Mouse (Mus musculus): Measurements from ENCODE around the gene Rln3. TPM values are rescaled to one million over a fixed set of nuclear protein-coding genes. Genes with fewer than 3 reads are reported as not detected.

Rln3 gene
- polyA plus RNA-seq, 1 experiment from 2014 or later: 0.22 TPM

GRCm38 (mm10) chr8:84032777-84033176 lies 12.0 kb downstream of the Rln3 start:
- 72% methylated on average over 4 of the region's 4 CpGs for WGBS
- H3K4me2 ChIP-seq (ENCODE audit: low read depth, low read length): no peak overlapping the region
- no peak for ATAC-seq (ENCODE audit: insufficient read depth, low FRiP score)
- H3K4me3 ChIP-seq (replicated peaks; ENCODE audit: low read length): no peak overlapping the region
- H3K9ac ChIP-seq (ENCODE audit: low read length): no peak overlapping the region
- no peak overlapping the region for H3K27ac ChIP-seq (ENCODE audit: low read length)
- H3K4me1 ChIP-seq (ENCODE audit: control insufficient read depth, insufficient read depth, low read length): no peaks in the 10 kb centered on the region
- no peaks in the 10 kb centered on the region for H3K36me3 ChIP-seq (ENCODE audit: control insufficient read depth, insufficient read depth, low read length)
- H3K9me3 ChIP-seq (replicated peaks; ENCODE audit: control insufficient read depth, low read length): no peaks in the 10 kb centered on the region
- H3K27me3 ChIP-seq (ENCODE audit: control insufficient read depth, insufficient read depth, low read length): no peaks in the 10 kb centered on the region

GRCm38 (mm10) chr8:84029272-84029671 lies 15.5 kb downstream of the Rln3 start:
- Histone ChIP-seq H3K9ac (ENCODE audit: low read length) (no peak overlapping the region), H3K4me2 (ENCODE audit: low read depth, low read length) (no peak overlapping the region), H3K9me3 (replicated peaks; ENCODE audit: control insufficient read depth, low read length) (no peaks in the 10 kb centered on the region), H3K4me3 (replicated peaks; ENCODE audit: low read length) (no peak overlapping the region), H3K4me1 (ENCODE audit: control insufficient read depth, insufficient read depth, low read length) (peaks cover 10% of the 10 kb centered on the region; the same call in 1 of the 2 replicates), H3K36me3 (ENCODE audit: control insufficient read depth, insufficient read depth, low read length) (no peaks in the 10 kb centered on the region), H3K27ac (ENCODE audit: low read length) (no peak overlapping the region), H3K27me3 (ENCODE audit: control insufficient read depth, insufficient read depth, low read length) (0 out of 2 replicates have a peak, but pooled peaks cover 5% of the 10 kb centered on the region)
- no peak for ATAC-seq (ENCODE audit: insufficient read depth, low FRiP score)
- 90% methylated on average over 5 of the region's 5 CpGs for WGBS

DNA sequence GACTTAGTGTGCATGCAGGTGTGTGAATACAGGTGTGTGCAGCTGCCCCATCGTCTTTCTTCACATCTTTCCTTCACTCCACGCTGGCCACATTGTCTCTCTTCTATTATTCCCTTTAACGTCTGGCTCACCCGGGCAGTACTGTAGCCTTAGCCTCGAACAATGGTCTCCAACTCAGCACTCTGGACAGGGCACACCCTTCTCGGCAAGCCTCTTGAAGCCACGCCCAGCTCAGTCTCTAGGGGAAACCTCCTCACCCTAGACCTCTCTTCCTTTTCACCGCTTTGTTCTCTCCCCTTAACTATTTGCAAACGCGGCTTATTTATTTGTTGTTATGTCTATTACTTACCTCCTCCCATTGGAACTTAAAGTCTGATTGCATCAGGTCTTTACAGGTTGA lies 17.4 kb downstream of the Rln3 start:
- ATAC-seq (ENCODE audit: insufficient read depth, low FRiP score): no peak
- H3K36me3 ChIP-seq (ENCODE audit: control insufficient read depth, insufficient read depth, low read length): no peaks in the 10 kb centered on the region
- no peak overlapping the region for H3K27ac ChIP-seq (ENCODE audit: low read length)
- H3K27me3 ChIP-seq (ENCODE audit: control insufficient read depth, insufficient read depth, low read length): 0 out of 2 replicates have a peak, but pooled peaks cover 5% of the 10 kb centered on the region
- no peak overlapping the region for H3K4me2 ChIP-seq (ENCODE audit: low read depth, low read length)
- WGBS: 16% methylated on average over 10 of the region's 10 CpGs
- H3K4me3 ChIP-seq (replicated peaks; ENCODE audit: low read length): no peak overlapping the region
- no peaks in the 10 kb centered on the region for H3K9me3 ChIP-seq (replicated peaks; ENCODE audit: control insufficient read depth, low read length)
- peaks cover 23% of the 10 kb centered on the region for H3K4me1 ChIP-seq (ENCODE audit: control insufficient read depth, insufficient read depth, low read length)
- no peak overlapping the region for H3K9ac ChIP-seq (ENCODE audit: low read length)

GRCm38 (mm10) chr8:84025863-84026262 lies 18.9 kb downstream of the Rln3 start:
- peak overlapping the region; percentile 65 for H3K9ac ChIP-seq (ENCODE audit: low read length)
- WGBS: 2% methylated on average over 41 of the region's 41 CpGs
- peak; percentile 59 for ATAC-seq (ENCODE audit: insufficient read depth, low FRiP score)

GRCm38 (mm10) chr8:84024171-84024570 lies 20.6 kb downstream of the Rln3 start:
- H3K27me3 ChIP-seq (ENCODE audit: control insufficient read depth, insufficient read depth, low read length): 0 out of 2 replicates have a peak, but pooled peaks cover 5% of the 10 kb centered on the region
- H3K4me2 ChIP-seq (ENCODE audit: low read depth, low read length): no peak overlapping the region
- no peaks in the 10 kb centered on the region for H3K36me3 ChIP-seq (ENCODE audit: control insufficient read depth, insufficient read depth, low read length)
- H3K4me3 ChIP-seq (replicated peaks; ENCODE audit: low read length): no peak overlapping the region
- H3K4me1 ChIP-seq (ENCODE audit: control insufficient read depth, insufficient read depth, low read length): peaks cover 35% of the 10 kb centered on the region
- no peak overlapping the region for H3K27ac ChIP-seq (ENCODE audit: low read length)
- no peak for ATAC-seq (ENCODE audit: insufficient read depth, low FRiP score)
- no peaks in the 10 kb centered on the region for H3K9me3 ChIP-seq (replicated peaks; ENCODE audit: control insufficient read depth, low read length)
- WGBS: 20% methylated on average over 10 of the region's 10 CpGs
- H3K9ac ChIP-seq (ENCODE audit: low read length): no peak overlapping the region

More at GRCm38 (mm10) chr8:84025863-84026262, 18.9 kb downstream of the Rln3 start:
- Histone ChIP-seq H3K27ac (ENCODE audit: low read length) (no peak overlapping the region), H3K4me1 (ENCODE audit: control insufficient read depth, insufficient read depth, low read length) (peaks cover 31% of the 10 kb centered on the region), H3K4me2 (ENCODE audit: low read depth, low read length) (peak overlapping the region; percentile 68), H3K9me3 (replicated peaks; ENCODE audit: control insufficient read depth, low read length) (no peaks in the 10 kb centered on the region), H3K27me3 (ENCODE audit: control insufficient read depth, insufficient read depth, low read length) (0 out of 2 replicates have a peak, but pooled peaks cover 5% of the 10 kb centered on the region), H3K4me3 (replicated peaks; ENCODE audit: low read length) (peak overlapping the region; percentile 50), H3K36me3 (ENCODE audit: control insufficient read depth, insufficient read depth, low read length) (no peaks in the 10 kb centered on the region)

DNA sequence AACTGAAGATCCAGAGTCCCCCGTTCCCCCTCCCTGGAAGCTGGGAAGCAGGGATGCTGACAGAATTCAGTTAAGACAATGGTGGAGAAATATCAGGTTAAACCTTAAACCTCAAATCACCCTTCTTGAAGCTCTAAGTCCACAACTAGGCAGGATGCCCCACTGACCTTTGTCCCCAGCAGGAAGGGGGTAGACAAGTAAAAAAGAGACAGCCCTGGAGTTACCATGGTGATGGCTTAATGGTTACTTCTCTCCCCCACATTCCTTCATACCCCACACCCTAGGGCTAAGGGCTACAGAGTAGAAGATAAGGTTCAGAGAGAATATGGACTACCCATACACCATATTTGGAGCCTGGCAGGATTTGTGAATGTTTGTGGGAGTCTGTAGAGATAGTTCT lies 21.2 kb downstream of the Rln3 start:
- 0 out of 2 replicates have a peak, but pooled peaks cover 5% of the 10 kb centered on the region for H3K27me3 ChIP-seq (ENCODE audit: control insufficient read depth, insufficient read depth, low read length)
- H3K4me3 ChIP-seq (replicated peaks; ENCODE audit: low read length): no peak overlapping the region
- 41% methylated on average over 1 of the region's 1 CpGs for WGBS
- H3K27ac ChIP-seq (ENCODE audit: low read length): no peak overlapping the region
- H3K36me3 ChIP-seq (ENCODE audit: control insufficient read depth, insufficient read depth, low read length): no peaks in the 10 kb centered on the region
- peaks cover 35% of the 10 kb centered on the region for H3K4me1 ChIP-seq (ENCODE audit: control insufficient read depth, insufficient read depth, low read length)
- no peak for ATAC-seq (ENCODE audit: insufficient read depth, low FRiP score)
- H3K9ac ChIP-seq (ENCODE audit: low read length): no peak overlapping the region
- no peak overlapping the region for H3K4me2 ChIP-seq (ENCODE audit: low read depth, low read length)
- no peaks in the 10 kb centered on the region for H3K9me3 ChIP-seq (replicated peaks; ENCODE audit: control insufficient read depth, low read length)

DNA sequence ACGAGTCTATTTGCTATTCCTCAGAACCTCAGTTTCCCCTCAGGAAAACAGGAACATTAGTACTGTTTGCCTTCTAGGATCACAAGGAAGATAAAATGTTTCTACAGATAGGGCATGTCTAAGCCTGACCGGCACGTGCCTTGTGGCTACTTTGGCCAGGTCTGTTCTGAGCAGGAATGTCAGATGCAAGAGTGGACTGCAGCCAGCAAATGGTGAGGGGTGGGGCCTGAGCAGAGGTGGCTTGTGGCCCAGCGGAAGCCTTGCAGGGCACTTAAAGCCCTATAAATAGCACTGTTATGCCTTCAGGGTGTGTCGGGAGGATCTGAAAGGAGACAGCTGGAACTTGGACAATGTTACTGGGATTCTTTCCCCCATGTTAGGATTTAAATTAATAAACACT lies 21.7 kb downstream of the Rln3 start:
- Histone ChIP-seq H3K9ac (ENCODE audit: low read length) (0 out of 2 replicates have a peak overlapping the region, but pooled peaks have one; percentile 22), H3K4me2 (ENCODE audit: low read depth, low read length) (no peak overlapping the region), H3K36me3 (ENCODE audit: control insufficient read depth, insufficient read depth, low read length) (no peaks in the 10 kb centered on the region), H3K27me3 (ENCODE audit: control insufficient read depth, insufficient read depth, low read length) (0 out of 2 replicates have a peak, but pooled peaks cover 5% of the 10 kb centered on the region), H3K4me1 (ENCODE audit: control insufficient read depth, insufficient read depth, low read length) (peaks cover 35% of the 10 kb centered on the region), H3K9me3 (replicated peaks; ENCODE audit: control insufficient read depth, low read length) (no peaks in the 10 kb centered on the region), H3K4me3 (replicated peaks; ENCODE audit: low read length) (no peak overlapping the region), H3K27ac (ENCODE audit: low read length) (no peak overlapping the region)
- WGBS: 10% methylated on average over 5 of the region's 5 CpGs
- ATAC-seq (ENCODE audit: insufficient read depth, low FRiP score): no peak

- H3K4me3 ChIP-seq (replicated peaks; ENCODE audit: low read length): peak overlapping the region; percentile 10
- no peak for ATAC-seq (ENCODE audit: insufficient read depth, low FRiP score)
- H3K9me3 ChIP-seq (replicated peaks; ENCODE audit: control insufficient read depth, low read length): no peaks in the 10 kb centered on the region
- H3K36me3 ChIP-seq (ENCODE audit: control insufficient read depth, insufficient read depth, low read length): no peaks in the 10 kb centered on the region
- peaks cover 30% of the 10 kb centered on the region for H3K4me1 ChIP-seq (ENCODE audit: control insufficient read depth, insufficient read depth, low read length)
- H3K9ac ChIP-seq (ENCODE audit: low read length): peak overlapping the region; percentile 29
- 37% methylated on average over 12 of the region's 12 CpGs for WGBS
- peak overlapping the region; percentile 37 for H3K4me2 ChIP-seq (ENCODE audit: low read depth, low read length)
- 0 out of 2 replicates have a peak overlapping the region, but pooled peaks have one; percentile 4 for H3K27ac ChIP-seq (ENCODE audit: low read length)
- no peaks in the 10 kb centered on the region for H3K27me3 ChIP-seq (ENCODE audit: control insufficient read depth, insufficient read depth, low read length)
Observed at GRCm38 (mm10) chr8:84021569-84021968, 23.2 kb downstream of the Rln3 start.

DNA sequence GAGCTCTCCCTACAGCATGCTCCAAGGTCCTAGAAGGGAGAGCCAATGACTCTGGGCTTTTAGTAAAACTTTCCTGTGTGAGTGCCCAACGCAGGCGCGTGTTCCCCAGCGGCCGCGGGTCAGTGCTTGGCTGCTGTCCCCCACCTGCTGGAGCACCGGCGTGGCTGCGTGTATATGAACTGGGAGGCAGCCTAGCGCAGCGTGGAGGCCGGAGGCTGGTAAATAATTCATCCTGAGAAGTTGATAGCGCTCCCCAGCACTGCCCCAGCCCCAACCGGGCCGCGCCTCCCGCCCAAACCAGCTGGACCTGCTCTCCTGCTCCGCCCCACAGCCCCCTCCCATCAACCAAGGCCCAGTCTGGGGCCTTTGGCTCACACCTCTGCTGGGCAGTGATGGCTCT lies 23.7 kb downstream of the Rln3 start, which contains the start of gene Palm3:
Gene Palm3 (plus strand): TSS at position 376 of the 400 bp plus-strand sequence.
- Histone ChIP-seq H3K27me3 (ENCODE audit: control insufficient read depth, insufficient read depth, low read length) (no peaks in the 10 kb centered on the region), H3K4me3 (replicated peaks; ENCODE audit: low read length) (peak within 1 kb of the TSS; percentile 10), H3K9ac (ENCODE audit: low read length) (peak within 1 kb of the TSS; percentile 29), H3K4me2 (ENCODE audit: low read depth, low read length) (peak within 1 kb of the TSS; percentile 37), H3K27ac (ENCODE audit: low read length) (0 out of 2 replicates have a peak within 1 kb of the TSS, but pooled peaks have one; percentile 4), H3K4me1 (ENCODE audit: control insufficient read depth, insufficient read depth, low read length) (peaks cover 28% of the 10 kb centered on the region), H3K9me3 (replicated peaks; ENCODE audit: control insufficient read depth, low read length) (no peaks in the 10 kb centered on the region), H3K36me3 (ENCODE audit: control insufficient read depth, insufficient read depth, low read length) (no peaks in the 10 kb centered on the region)
- WGBS: 8% methylated on average over 18 of the region's 18 CpGs
- ATAC-seq (ENCODE audit: insufficient read depth, low FRiP score): peak; percentile 87
